Mouse (Mus musculus) intestine, postnatal 0 days (tissue): ENCODE measurements around the gene Degs1. TPM values are rescaled to one million over a fixed set of nuclear protein-coding genes. Genes with fewer than 3 reads are reported as not detected.

Experiments
- ATAC-seq: fragments of 200-750 bp; cut with Nextera tagmentation; 2 replicates; pipeline ENCODE4 v1.8.0; 2017; ENCODE audit warnings: mild to moderate bottlenecking, moderate TSS enrichment, moderate library complexity
- H3K27ac ChIP-seq: fragments of 300-500 bp; sonication (generic); 2 replicates; pipeline ENCODE4 v1.5.1; 2014; ENCODE audit warnings: mild to moderate bottlenecking, low read depth, low read length, moderate library complexity
- H3K27me3 ChIP-seq: fragments of 300-500 bp; sonication (generic); replicated peaks from 2 replicates; pipeline ENCODE4 v1.6.1; 2014; ENCODE audit warnings: low read length, mixed read lengths; ENCODE audit not compliant: control insufficient read depth, insufficient read depth
- H3K36me3 ChIP-seq: fragments of 300-500 bp; sonication (generic); 2 replicates; pipeline ENCODE4 v1.6.1; 2014; ENCODE audit warnings: mild to moderate bottlenecking, moderate library complexity; ENCODE audit not compliant: control insufficient read depth, insufficient read depth
- H3K4me1 ChIP-seq: fragments of 300-500 bp; sonication (generic); replicated peaks from 2 replicates; pipeline ENCODE4 v1.6.1; 2014; ENCODE audit warnings: antibody characterized with exemption, low read length, mixed read lengths; ENCODE audit not compliant: control insufficient read depth, insufficient read depth
- H3K4me2 ChIP-seq: fragments of 300-500 bp; sonication (generic); replicated peaks from 2 replicates; pipeline ENCODE4 v1.6.1; 2014; ENCODE audit warnings: low read depth, mild to moderate bottlenecking, moderate library complexity
- H3K4me3 ChIP-seq: fragments of 300-500 bp; sonication (generic); 2 replicates; pipeline ENCODE4 v1.5.1; 2014; ENCODE audit warnings: low read depth, low read length
- H3K9ac ChIP-seq: fragments of 300-500 bp; sonication (generic); 2 replicates; pipeline ENCODE4 v1.6.1; 2014; ENCODE audit warnings: mild to moderate bottlenecking, low read depth, low read length
- H3K9me3 ChIP-seq: fragments of 300-500 bp; sonication (generic); 2 replicates; pipeline ENCODE4 v1.6.1; 2016; ENCODE audit warnings: mixed run types; ENCODE audit not compliant: control insufficient read depth
- CTCF ChIP-seq: sonication (generic); IDR thresholded peaks from 2 replicates; pipeline ENCODE4 v1.5.1; 2016; ENCODE audit warnings: low read depth, mild to moderate bottlenecking, control low read depth, antibody characterized with exemption, moderate library complexity
- WGBS: fragments of 180-500 bp; shearing (Covaris S2); extraction: QIAGEN DNeasy Blood & Tissue Kit; methylation state at CpG from one replicate; pipeline ENCODE4 v1.1.7; 2014; 5-methylcytosine and 5-hydroxymethylcytosine counted together
- polyA plus RNA-seq: library from polyadenylated mRNA; unstranded; fragments of >200 nt; fragmentation: Nextera tagmentation; extraction: Ambion mirVana; gene quantifications from 2 replicates; pipeline ENCODE4 v1.2.1, GENCODE M21; 2015

Degs1 gene
- polyA plus RNA-seq, 1 experiment from 2014 or later, result 98.2 TPM

- ATAC-seq, result no peak
- H3K4me3 ChIP-seq, result no peak overlapping the region
- peak; percentile 52 for TF ChIP-seq CTCF
- no peaks in the 10 kb centered on the region for H3K27me3 ChIP-seq
- H3K4me1 ChIP-seq, result no peaks in the 10 kb centered on the region
- 97% methylated on average over 5 of the region's 5 CpGs for WGBS
- H3K36me3 ChIP-seq, result peaks cover 26% of the 10 kb centered on the region
- H3K9me3 ChIP-seq, result no peaks in the 10 kb centered on the region
- H3K9ac ChIP-seq, result no peak overlapping the region
- no peak overlapping the region for H3K27ac ChIP-seq
- no peak overlapping the region for H3K4me2 ChIP-seq
Measured at GRCm38 (mm10) chr1:182311376-182311775, 28.8 kb upstream of the Degs1 start.

DNA sequence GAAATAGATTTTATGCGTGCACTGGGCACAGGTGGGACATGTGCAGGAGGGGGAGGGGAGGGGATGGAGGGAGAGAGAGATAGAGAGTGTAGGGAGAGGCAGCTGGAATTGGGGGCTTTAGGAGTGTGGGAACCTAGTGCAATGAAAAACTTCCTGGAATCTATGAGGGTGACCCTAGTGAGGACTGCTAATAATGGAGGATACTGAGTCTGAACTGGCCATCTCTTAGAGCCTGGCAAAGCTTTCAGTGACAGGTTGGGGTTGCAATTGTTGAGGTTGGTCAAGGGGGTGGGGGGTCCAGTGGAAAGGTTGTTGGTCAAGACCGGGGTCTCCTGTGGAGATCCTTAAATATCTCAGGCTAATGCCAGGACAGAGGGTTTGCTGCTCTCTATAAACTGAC, 27.7 kb upstream of the Degs1 start:
- TF ChIP-seq CTCF, result no peak
- H3K4me1 ChIP-seq, result no peaks in the 10 kb centered on the region
- H3K4me2 ChIP-seq, result no peak overlapping the region
- no peaks in the 10 kb centered on the region for H3K27me3 ChIP-seq
- WGBS, result 84% methylated on average over 2 of the region's 2 CpGs
- no peak overlapping the region for H3K4me3 ChIP-seq
- H3K9ac ChIP-seq, result no peak overlapping the region
- ATAC-seq, result no peak
- H3K27ac ChIP-seq, result no peak overlapping the region
- H3K36me3 ChIP-seq, result peaks cover 16% of the 10 kb centered on the region
- H3K9me3 ChIP-seq, result no peaks in the 10 kb centered on the region

DNA sequence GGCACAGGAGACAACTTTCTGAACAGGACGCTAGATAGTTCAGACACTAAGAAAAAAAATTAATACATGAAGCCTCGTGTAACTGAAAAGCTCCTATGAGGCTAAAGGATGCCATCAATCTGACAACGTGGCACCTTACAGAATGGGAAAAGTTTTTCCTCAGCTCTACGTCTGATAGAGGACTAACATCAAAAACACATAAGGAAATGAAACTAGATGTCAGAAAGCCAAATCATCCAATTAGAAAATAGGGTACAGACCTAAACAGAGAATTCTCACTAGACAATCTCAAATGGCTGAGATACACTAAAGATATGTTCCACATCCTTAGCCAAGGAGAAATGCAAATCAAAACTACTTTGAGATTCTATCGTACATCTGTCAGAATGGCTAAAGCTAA, 26.8 kb upstream of the Degs1 start:
- Histone ChIP-seq H3K36me3 (peaks cover 7% of the 10 kb centered on the region; the same call in 1 of the 2 replicates), H3K4me3 (no peak overlapping the region), H3K4me1 (no peaks in the 10 kb centered on the region), H3K27me3 (no peaks in the 10 kb centered on the region), H3K9me3 (no peaks in the 10 kb centered on the region), H3K27ac (no peak overlapping the region), H3K9ac (no peak overlapping the region), H3K4me2 (no peak overlapping the region)
- TF ChIP-seq CTCF, result no peak
- no peak for ATAC-seq
- 75% methylated on average over 5 of the region's 5 CpGs for WGBS

GRCm38 (mm10) chr1:182302916-182303315, 20.3 kb upstream of the Degs1 start:
- H3K4me2 ChIP-seq, result no peak overlapping the region
- H3K4me3 ChIP-seq, result no peak overlapping the region
- no peaks in the 10 kb centered on the region for H3K4me1 ChIP-seq
- TF ChIP-seq CTCF, result no peak
- H3K36me3 ChIP-seq, result no peaks in the 10 kb centered on the region; the same call in 1 of the 2 replicates
- no peaks in the 10 kb centered on the region for H3K9me3 ChIP-seq
- H3K9ac ChIP-seq, result no peak overlapping the region
- H3K27me3 ChIP-seq, result no peaks in the 10 kb centered on the region
- WGBS, result 88% methylated on average over 5 of the region's 5 CpGs
- H3K27ac ChIP-seq, result no peak overlapping the region
- no peak for ATAC-seq

DNA sequence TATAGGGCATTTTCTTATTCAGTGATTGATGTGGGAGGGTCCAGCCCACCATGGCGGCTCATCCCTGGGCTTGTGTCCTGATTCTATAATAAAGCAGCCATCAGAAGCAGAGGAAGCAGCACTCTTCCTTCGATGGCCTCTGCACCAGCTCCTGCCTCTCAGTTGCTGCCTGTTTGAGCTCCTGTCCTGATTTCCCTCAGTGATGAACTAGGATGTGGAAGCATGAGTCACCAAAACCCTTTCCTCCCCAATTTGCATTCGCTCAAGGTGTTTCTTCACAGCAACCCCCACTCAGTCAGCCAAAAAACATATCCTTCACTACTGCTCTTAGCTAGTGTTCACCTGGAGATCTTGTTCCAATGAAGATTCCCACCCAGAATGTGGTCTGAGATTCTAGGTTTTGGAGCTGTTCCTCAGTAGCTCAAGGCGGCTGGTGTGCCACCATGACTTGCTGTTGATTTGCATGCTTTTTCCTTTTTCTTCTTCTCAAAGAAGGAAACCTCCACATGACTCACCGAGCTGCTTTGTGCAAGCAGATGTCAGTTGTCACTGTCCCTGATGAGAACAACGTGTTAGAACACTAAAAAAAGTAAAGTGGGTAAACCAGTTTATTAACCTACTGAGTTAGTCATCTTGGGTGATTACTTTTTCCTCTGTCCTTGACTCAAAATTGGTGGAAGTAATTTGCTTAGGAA, 19.7 kb upstream of the Degs1 start:
- WGBS, result 82% methylated on average over 6 of the region's 6 CpGs
- H3K27me3 ChIP-seq, result no peaks in the 10 kb centered on the region
- H3K9me3 ChIP-seq, result no peaks in the 10 kb centered on the region
- no peak overlapping the region for H3K4me3 ChIP-seq
- H3K4me2 ChIP-seq, result no peak overlapping the region
- H3K27ac ChIP-seq, result no peak overlapping the region
- H3K9ac ChIP-seq, result no peak overlapping the region
- no peak for TF ChIP-seq CTCF
- H3K4me1 ChIP-seq, result no peaks in the 10 kb centered on the region
- no peak for ATAC-seq
- no peaks in the 10 kb centered on the region; the same call in 1 of the 2 replicates for H3K36me3 ChIP-seq

GRCm38 (mm10) chr1:182297821-182298220, 15.2 kb upstream of the Degs1 start:
- Histone ChIP-seq H3K27me3 (no peaks in the 10 kb centered on the region), H3K27ac (no peak overlapping the region), H3K4me2 (no peak overlapping the region), H3K36me3 (no peaks in the 10 kb centered on the region; the same call in 1 of the 2 replicates), H3K4me1 (no peaks in the 10 kb centered on the region), H3K4me3 (no peak overlapping the region), H3K9me3 (0 out of 2 replicates have a peak, but pooled peaks cover 5% of the 10 kb centered on the region), H3K9ac (no peak overlapping the region)
- 92% methylated on average over 5 of the region's 5 CpGs for WGBS
- TF ChIP-seq CTCF, result no peak
- ATAC-seq, result no peak
